Mouse (Mus musculus): Measurements from ENCODE around the gene Taco1.
A peak's percentile ranks its signal among the peaks of the same experiment; 100 is the strongest.

Gene Taco1

GRCm38 (mm10) chr11:106065073-106065922 lies 563 bp upstream of the Taco1 start:
- no peak for DNase-seq

DNA sequence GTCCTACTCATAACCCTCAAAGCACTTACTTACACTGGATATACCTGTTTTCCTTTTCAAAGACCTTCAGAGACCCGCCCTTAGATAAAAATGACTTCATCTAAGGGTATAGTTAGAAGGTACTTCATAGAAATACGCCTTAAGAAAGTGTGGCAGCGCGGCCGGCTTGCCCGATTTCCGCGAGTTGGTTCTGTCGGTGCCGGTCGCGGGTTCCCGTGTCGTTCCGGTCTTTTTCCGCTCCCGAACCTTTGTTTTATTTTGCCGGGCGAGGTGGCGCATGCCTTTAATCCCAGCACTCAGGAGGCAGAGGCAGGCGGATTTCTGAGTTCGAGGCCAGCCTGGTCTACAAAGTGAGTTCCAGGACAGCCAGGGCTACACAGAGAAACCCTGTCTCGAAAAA lies 755 bp downstream of the Taco1 start:
- DNase-seq = peak; percentile 10

GRCm38 (mm10) chr11:106073774-106074173 lies 7.9 kb downstream of the Taco1 start:
- no peak for DNase-seq

GRCm38 (mm10) chr11:106076321-106076720 lies 10.5 kb downstream of the Taco1 start:
- DNase-seq = peak; percentile 71

DNA sequence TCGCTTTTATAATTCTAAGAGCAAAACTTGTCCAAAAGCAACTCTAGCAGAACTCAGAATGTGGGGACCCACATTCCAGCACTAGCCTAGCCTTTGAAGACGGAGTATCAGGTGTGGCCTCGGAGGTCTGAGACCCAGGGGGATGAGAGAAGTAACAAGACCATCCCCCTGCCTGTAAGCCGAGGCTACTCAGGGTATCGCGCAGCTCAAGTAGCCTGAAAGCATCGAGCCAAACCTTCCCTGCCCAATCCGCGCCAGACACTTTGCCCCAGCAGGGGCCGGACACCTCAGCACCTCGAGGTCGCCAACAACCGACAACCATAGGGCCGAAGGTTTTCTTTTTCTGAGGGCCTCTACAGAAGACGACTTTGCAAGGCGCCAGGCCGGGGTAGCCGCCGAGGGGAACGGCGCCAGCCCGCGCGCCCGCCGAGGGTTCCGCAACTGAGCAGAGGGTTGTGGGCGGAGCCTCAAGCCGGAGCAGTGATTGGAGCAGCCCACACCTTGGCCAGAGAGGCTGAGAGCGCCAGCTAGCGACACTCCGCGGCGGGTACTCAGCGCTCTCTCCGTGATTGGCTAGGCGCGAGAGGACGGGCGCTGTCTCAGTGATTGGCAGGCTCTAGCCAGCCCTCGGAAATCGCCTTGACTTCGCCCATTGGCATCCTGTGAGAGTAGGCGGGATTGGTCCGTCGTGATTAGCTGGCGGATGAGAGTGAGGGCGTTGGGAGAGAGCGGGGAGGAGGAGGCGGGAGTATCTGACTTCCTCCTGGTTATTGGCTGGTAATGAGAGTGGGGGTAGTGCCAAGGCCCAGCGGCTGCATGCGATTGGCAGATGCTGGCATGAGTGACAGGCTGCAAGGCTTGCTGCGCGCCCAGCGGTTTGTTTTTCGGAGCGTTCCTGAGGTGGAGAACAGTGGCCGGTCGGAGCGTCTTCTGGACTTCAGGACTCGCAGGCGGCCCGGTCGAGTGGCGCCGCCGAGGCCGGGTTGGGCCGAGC lies 18.1 kb downstream of the Taco1 start, which contains the start of gene Map3k3:
Gene Map3k3 (plus strand): TSS at position 906 of the 994 bp plus-strand sequence.
- peak; percentile 99 for DNase-seq

DNA sequence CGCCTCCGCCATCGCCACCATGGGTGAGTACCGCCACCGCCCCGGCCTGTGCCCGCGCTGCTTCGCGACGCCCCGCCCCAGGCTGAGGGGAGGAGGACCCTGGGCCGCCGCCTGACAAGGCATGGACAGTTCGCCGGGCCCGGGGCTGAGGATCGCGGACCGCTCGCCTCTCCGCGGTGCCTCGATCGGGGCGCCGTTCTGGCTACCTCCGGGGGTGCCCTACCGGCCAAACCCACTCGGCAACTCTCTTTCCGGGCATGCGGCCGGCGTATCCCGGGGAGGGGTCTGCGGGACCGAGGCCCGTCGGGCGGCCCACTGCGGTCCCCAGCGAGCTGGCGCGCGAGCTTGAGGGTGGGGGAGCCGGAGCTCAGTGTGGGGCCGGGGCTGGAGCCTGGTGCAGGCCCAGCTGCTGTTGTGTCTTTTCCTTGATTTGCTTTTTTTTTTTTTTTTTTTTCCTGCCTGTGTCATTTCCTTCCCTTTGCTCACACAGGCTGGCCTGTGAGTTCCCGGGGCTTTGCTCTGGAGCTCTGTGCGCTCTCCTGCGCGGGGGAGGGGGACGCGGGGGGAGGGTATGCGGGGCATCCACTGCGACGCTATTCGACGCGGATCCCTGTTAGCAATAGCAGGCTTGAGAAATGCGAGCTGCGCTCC lies 19.2 kb downstream of the Taco1 start:
- peak; percentile 81 for DNase-seq

- no peak for DNase-seq
Measured at GRCm38 (mm10) chr11:106098223-106098622, 32.4 kb downstream of the Taco1 start.

GRCm38 (mm10) chr11:106102866-106103265 lies 37.0 kb downstream of the Taco1 start:
- DNase-seq = no peak

- DNase-seq = no peak
Measured at GRCm38 (mm10) chr11:106106047-106106587, 40.3 kb downstream of the Taco1 start.

- no peak for DNase-seq
Measured at GRCm38 (mm10) chr11:106111688-106112087, 45.8 kb downstream of the Taco1 start.

GRCm38 (mm10) chr11:106122221-106122620 lies 56.4 kb downstream of the Taco1 start:
- no peak for DNase-seq

DNA sequence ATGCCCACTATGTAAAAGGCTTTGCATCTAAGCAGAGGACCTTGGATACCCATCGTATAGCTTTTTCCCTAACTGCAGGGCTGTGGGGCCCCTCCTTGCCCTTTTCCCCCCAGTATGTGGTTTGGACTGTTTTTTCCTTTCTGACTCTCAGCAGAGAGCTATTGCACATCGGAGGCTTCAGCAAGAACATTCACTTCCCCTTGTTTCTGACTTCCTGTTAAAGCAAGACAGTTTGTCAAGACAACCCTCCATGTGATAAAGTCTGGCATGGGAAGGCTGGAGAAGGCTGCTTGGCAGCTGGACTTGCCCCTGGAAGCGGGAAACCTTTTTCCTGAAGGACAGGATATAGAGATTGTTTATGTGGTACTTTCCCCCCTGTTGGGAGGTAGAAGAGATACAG lies 56.9 kb downstream of the Taco1 start:
- peak; percentile 4 for DNase-seq

All from kidney, adult 18-20 months (tissue).